Mouse (Mus musculus) cerebellum, postnatal 4 days (tissue): ENCODE measurements around the gene Dgcr2.

ENCODE experiments used
- DNase-seq, 2 experiments: peaks; one replicate each; pipeline ENCODE4 v3.0.0; 2022; ENCODE audit warnings: low spot score in 2 of 2, mixed read lengths in 1 of 2

Gene Dgcr2

GRCm38 (mm10) chr16:17898462-17898861 lies at the start of gene Dgcr2, which contains the start of gene Tssk2:
Gene Dgcr2 (minus strand): TSS chr16:17898562.
Gene Tssk2 (plus strand): TSS chr16:17898637.
- no peak for DNase-seq

- no peak for DNase-seq
Measured at GRCm38 (mm10) chr16:17945081-17945831, 46.9 kb upstream of the Dgcr2 start.

GRCm38 (mm10) chr16:17943466-17943865 lies 45.1 kb upstream of the Dgcr2 start:
- DNase-seq, result no peak

GRCm38 (mm10) chr16:17939255-17939751 lies 40.9 kb upstream of the Dgcr2 start:
- DNase-seq, result no peak

- DNase-seq, result peak in 1 of 2 experiments; percentile 68
Measured at GRCm38 (mm10) chr16:17938821-17939220, 40.5 kb upstream of the Dgcr2 start.

- no peak for DNase-seq
Measured at GRCm38 (mm10) chr16:17938187-17938586, 39.8 kb upstream of the Dgcr2 start.

- no peak for DNase-seq
Measured at GRCm38 (mm10) chr16:17936776-17937175, 38.4 kb upstream of the Dgcr2 start.

- no peak for DNase-seq
Measured at GRCm38 (mm10) chr16:17934445-17934910, 36.1 kb upstream of the Dgcr2 start.

- DNase-seq, result no peak
Measured at GRCm38 (mm10) chr16:17933594-17934444, 35.5 kb upstream of the Dgcr2 start.

GRCm38 (mm10) chr16:17931906-17932460 lies 33.6 kb upstream of the Dgcr2 start:
- DNase-seq, result no peak

GRCm38 (mm10) chr16:17929631-17930030 lies 31.3 kb upstream of the Dgcr2 start:
- DNase-seq, result no peak

GRCm38 (mm10) chr16:17929211-17929610 lies 30.8 kb upstream of the Dgcr2 start:
- no peak for DNase-seq

GRCm38 (mm10) chr16:17928627-17929104 lies 30.3 kb upstream of the Dgcr2 start:
- peak in 1 of 2 experiments; percentile 69 for DNase-seq

GRCm38 (mm10) chr16:17928087-17928580 lies 29.8 kb upstream of the Dgcr2 start, which contains the start of gene Slc25a1:
Gene Slc25a1 (minus strand): TSS chr16:17928219.
- DNase-seq, result peak; percentile 52 to 71

GRCm38 (mm10) chr16:17927351-17928082 lies 29.2 kb upstream of the Dgcr2 start:
- DNase-seq, result peak in 1 of 2 experiments; percentile 49

- peak in 1 of 2 experiments; percentile 47 for DNase-seq
Measured at GRCm38 (mm10) chr16:17922163-17922538, 23.8 kb upstream of the Dgcr2 start.

GRCm38 (mm10) chr16:17921325-17922162 lies 23.2 kb upstream of the Dgcr2 start:
- DNase-seq, result peak; percentile 92 to 96

GRCm38 (mm10) chr16:17920586-17920985 lies 22.2 kb upstream of the Dgcr2 start:
- no peak for DNase-seq

- no peak for DNase-seq
Measured at GRCm38 (mm10) chr16:17914307-17915249, 16.2 kb upstream of the Dgcr2 start, which contains the start of gene Gsc2. Gene Gsc2 (minus strand): TSS chr16:17915059.
